Mouse (Mus musculus): ENCODE results near the gene Rfx3. TPM values are rescaled to one million over a fixed set of nuclear protein-coding genes. Genes with fewer than 3 reads are reported as not detected.

The Rfx3 gene
- total and polyA plus RNA-seq, 2 experiments from 2014 or later = 11.2 to 31.1 TPM

DNA sequence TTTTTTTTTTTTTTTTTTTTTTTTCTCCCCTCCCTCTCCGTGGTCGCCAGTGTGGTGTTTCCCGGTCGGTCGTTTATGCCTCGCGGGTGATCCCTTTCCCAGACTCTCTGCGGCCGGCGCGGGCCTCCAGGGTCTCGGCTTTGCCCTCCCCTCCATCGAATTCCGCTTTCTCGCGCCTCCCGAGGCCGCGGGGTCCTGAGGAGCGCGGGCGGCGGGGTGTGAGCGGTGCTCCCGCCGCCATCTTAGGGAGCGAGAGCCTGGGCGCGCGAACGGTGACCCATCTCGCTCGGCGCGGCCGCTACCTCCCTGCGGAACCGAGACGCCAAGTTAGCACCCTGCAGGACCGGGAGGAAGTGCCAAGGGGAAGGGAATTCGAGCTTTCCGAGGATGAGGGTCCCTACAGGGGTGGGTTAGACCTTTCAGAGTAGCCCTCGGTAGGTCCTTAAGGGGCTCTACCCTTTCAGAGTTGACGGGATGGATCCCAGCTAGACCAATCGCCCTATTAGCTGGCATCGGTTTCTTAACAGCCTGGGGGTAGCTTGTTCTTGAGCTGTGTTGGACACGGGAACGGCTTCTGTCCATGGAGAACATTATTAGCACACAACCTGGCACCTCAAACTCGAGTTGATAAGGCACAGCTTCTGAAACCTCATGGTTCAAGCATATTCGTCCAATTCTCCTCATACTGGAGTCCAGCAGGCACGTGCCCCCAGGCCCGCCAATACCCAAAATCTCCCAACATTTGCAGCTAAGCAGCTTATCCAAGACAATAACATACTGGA lies 943 bp upstream of the Rfx3 start:
- no peaks in the 10 kb centered on the region for H3K36me3 ChIP-seq (ENCODE audit: insufficient read depth, low read length)
- peak overlapping the region; percentile 95 for H3K4me3 ChIP-seq (ENCODE audit: low read length)
- no peaks in the 10 kb centered on the region for H3K4me1 ChIP-seq (ENCODE audit: insufficient read depth, low read length)
- no peaks in the 10 kb centered on the region for H3K9me3 ChIP-seq (ENCODE audit: low read length)
- peak overlapping the region; percentile 100 for H3K27ac ChIP-seq
- WGBS = under 1% methylated on average over 52 of the region's 52 CpGs
- peak overlapping the region; percentile 77 for H3K4me2 ChIP-seq (ENCODE audit: low read depth, low read length)
- no peaks in the 10 kb centered on the region for H3K27me3 ChIP-seq (ENCODE audit: insufficient read depth, low read length)
- DNase-seq (ENCODE audit: low spot score) (peak; percentile 79), ATAC-seq (peak; percentile 80)
- no peak for TF ChIP-seq CTCF (IDR thresholded peaks at IDR 0.05; ENCODE audit: low read depth)
- H3K9ac ChIP-seq (replicated peaks; ENCODE audit: low read length) = peak overlapping the region; percentile 97

DNA sequence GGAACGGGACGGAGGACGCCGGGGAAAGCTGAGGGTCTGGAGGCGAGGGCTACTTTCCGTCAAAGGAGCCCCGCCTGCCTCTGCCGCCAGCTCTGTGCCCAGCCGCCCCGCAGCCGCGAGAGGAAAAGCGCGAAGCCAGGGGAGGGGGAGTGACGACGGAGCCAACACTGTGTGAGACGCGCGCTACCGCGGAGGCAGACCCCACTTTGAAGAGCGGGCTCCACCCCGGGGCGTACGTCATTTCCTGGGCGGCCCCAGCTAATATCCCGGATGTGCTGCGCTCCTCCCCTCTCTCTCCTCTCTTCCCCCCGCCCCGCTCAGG lies 391 bp upstream of the Rfx3 start:
- WGBS = under 1% methylated on average over 21 of the region's 30 CpGs
- DNase-seq (ENCODE audit: low spot score) = peak; percentile 98

GRCm38 (mm10) chr19:28009587-28010281 lies 1.2 kb downstream of the Rfx3 start:
- no peak for ATAC-seq
- under 1% methylated on average over 5 of the region's 5 CpGs for WGBS
- no peak for TF ChIP-seq CTCF (IDR thresholded peaks at IDR 0.05; ENCODE audit: low read depth)

More for the DNA sequence above, 391 bp upstream of the Rfx3 start:
- no peaks in the 10 kb centered on the region for H3K9me3 ChIP-seq (ENCODE audit: low read length)
- H3K27me3 ChIP-seq (ENCODE audit: insufficient read depth, low read length) = no peaks in the 10 kb centered on the region
- no peak for TF ChIP-seq CTCF (IDR thresholded peaks at IDR 0.05; ENCODE audit: low read depth)
- ATAC-seq = peak; percentile 99
- peak overlapping the region; percentile 97 for H3K9ac ChIP-seq (replicated peaks; ENCODE audit: low read length)
- peak overlapping the region; percentile 95 for H3K4me3 ChIP-seq (ENCODE audit: low read length)
- peak overlapping the region; percentile 77 for H3K4me2 ChIP-seq (ENCODE audit: low read depth, low read length)
- no peaks in the 10 kb centered on the region for H3K4me1 ChIP-seq (ENCODE audit: insufficient read depth, low read length)
- no peaks in the 10 kb centered on the region for H3K36me3 ChIP-seq (ENCODE audit: insufficient read depth, low read length)
- peak overlapping the region; percentile 100 for H3K27ac ChIP-seq

GRCm38 (mm10) chr19:28004190-28004589 lies 6.8 kb downstream of the Rfx3 start:
- H3K9ac ChIP-seq (replicated peaks; ENCODE audit: low read length) = no peak overlapping the region
- no peak overlapping the region for H3K4me3 ChIP-seq (ENCODE audit: low read length)
- H3K4me1 ChIP-seq (ENCODE audit: insufficient read depth, low read length) = peaks cover 8% of the 10 kb centered on the region; the same call in 1 of the 2 replicates
- no peaks in the 10 kb centered on the region for H3K9me3 ChIP-seq (ENCODE audit: low read length)
- no peak for DNase-seq (ENCODE audit: low spot score)
- no peaks in the 10 kb centered on the region for H3K27me3 ChIP-seq (ENCODE audit: insufficient read depth, low read length)
- peak overlapping the region; percentile 26; the same call in 1 of the 2 replicates for H3K27ac ChIP-seq
- ATAC-seq = no peak
- no peak overlapping the region for H3K4me2 ChIP-seq (ENCODE audit: low read depth, low read length)
- no peaks in the 10 kb centered on the region for H3K36me3 ChIP-seq (ENCODE audit: insufficient read depth, low read length)
- WGBS = 45% methylated on average over 1 of the region's 1 CpGs
- TF ChIP-seq CTCF (IDR thresholded peaks at IDR 0.05; ENCODE audit: low read depth) = no peak

More at GRCm38 (mm10) chr19:28009587-28010281, 1.2 kb downstream of the Rfx3 start:
- Histone ChIP-seq H3K27ac (peak overlapping the region; percentile 100), H3K4me1 (ENCODE audit: insufficient read depth, low read length) (no peaks in the 10 kb centered on the region), H3K9ac (replicated peaks; ENCODE audit: low read length) (peak overlapping the region; percentile 97), H3K36me3 (ENCODE audit: insufficient read depth, low read length) (no peaks in the 10 kb centered on the region), H3K4me2 (ENCODE audit: low read depth, low read length) (peak overlapping the region; percentile 77), H3K4me3 (ENCODE audit: low read length) (peak overlapping the region; percentile 95), H3K27me3 (ENCODE audit: insufficient read depth, low read length) (no peaks in the 10 kb centered on the region), H3K9me3 (ENCODE audit: low read length) (no peaks in the 10 kb centered on the region)
- peak; percentile 63 for DNase-seq (ENCODE audit: low spot score)

DNA sequence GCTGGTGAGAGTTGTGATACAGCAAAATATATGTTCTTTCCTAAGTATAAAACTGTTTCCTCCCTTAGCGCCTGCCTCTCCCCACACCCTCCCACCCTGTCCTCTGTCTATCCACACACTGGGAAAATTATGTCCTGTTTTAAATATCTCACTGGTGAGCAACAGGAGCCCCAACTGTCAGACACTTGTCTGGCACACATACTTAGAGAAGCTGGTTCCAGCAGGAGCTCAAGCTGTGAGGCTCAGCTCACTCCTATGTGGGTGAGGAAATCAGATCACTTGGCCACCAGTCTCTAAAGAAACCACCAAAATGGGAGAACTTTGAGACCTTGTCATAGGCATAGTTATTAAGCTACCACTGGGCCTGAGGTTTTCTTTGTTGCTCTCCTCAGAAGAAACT lies 7.5 kb downstream of the Rfx3 start:
- Histone ChIP-seq H3K9me3 (ENCODE audit: low read length) (no peaks in the 10 kb centered on the region), H3K4me3 (ENCODE audit: low read length) (no peak overlapping the region), H3K4me2 (ENCODE audit: low read depth, low read length) (no peak overlapping the region), H3K27ac (peak overlapping the region; percentile 26; the same call in 1 of the 2 replicates), H3K4me1 (ENCODE audit: insufficient read depth, low read length) (peaks cover 8% of the 10 kb centered on the region; the same call in 1 of the 2 replicates), H3K27me3 (ENCODE audit: insufficient read depth, low read length) (no peaks in the 10 kb centered on the region), H3K9ac (replicated peaks; ENCODE audit: low read length) (no peak overlapping the region), H3K36me3 (ENCODE audit: insufficient read depth, low read length) (no peaks in the 10 kb centered on the region)
- 67% methylated on average over 1 of the region's 1 CpGs for WGBS
- ATAC-seq (no peak), DNase-seq (ENCODE audit: low spot score) (peak; percentile 23)
- TF ChIP-seq CTCF (IDR thresholded peaks at IDR 0.05; ENCODE audit: low read depth) = no peak

GRCm38 (mm10) chr19:28002708-28003107 lies 8.3 kb downstream of the Rfx3 start:
- H3K9ac ChIP-seq (replicated peaks; ENCODE audit: low read length) = no peak overlapping the region
- TF ChIP-seq CTCF (IDR thresholded peaks at IDR 0.05; ENCODE audit: low read depth) = no peak
- H3K9me3 ChIP-seq (ENCODE audit: low read length) = no peaks in the 10 kb centered on the region
- H3K27me3 ChIP-seq (ENCODE audit: insufficient read depth, low read length) = no peaks in the 10 kb centered on the region
- H3K4me2 ChIP-seq (ENCODE audit: low read depth, low read length) = no peak overlapping the region
- ATAC-seq (no peak), DNase-seq (ENCODE audit: low spot score) (no peak)
- H3K27ac ChIP-seq = no peak overlapping the region
- WGBS = 85% methylated on average over 3 of the region's 3 CpGs
- no peak overlapping the region for H3K4me3 ChIP-seq (ENCODE audit: low read length)
- H3K4me1 ChIP-seq (ENCODE audit: insufficient read depth, low read length) = peaks cover 8% of the 10 kb centered on the region; the same call in 1 of the 2 replicates
- H3K36me3 ChIP-seq (ENCODE audit: insufficient read depth, low read length) = no peaks in the 10 kb centered on the region
